Mouse (Mus musculus): ENCODE results near the gene 4932414N04Rik.
"Not testable (repeated sequence)": the region's sequence is repeated elsewhere in the genome, so short reads cannot be mapped to it uniquely, and the experiment has no call there.

GRCm38 (mm10) chr2:68783664-68784063, 127.4 kb downstream of the 4932414N04Rik start:
- not testable (repeated sequence) for TF ChIP-seq CTCF (IDR thresholded peaks at IDR 0.05; ENCODE audit: extremely low read depth, insufficient read length, insufficient replicate concordance, low read depth, low read length); POLR2A (IDR thresholded peaks at IDR 0.05; ENCODE audit: low read depth, low read length)

Data from small intestine, adult 2 months (tissue).